Mouse (Mus musculus) spleen, adult 2 months (tissue): ENCODE results near the gene Hs3st5.

Experiments
- CTCF ChIP-seq: fragments of 200-500 bp; IDR thresholded peaks from 2 replicates; pipeline ENCODE4 v1.5.1; 2011; ENCODE audit warnings: mild to moderate bottlenecking, inconsistent platforms; ENCODE audit not compliant: insufficient read depth, insufficient read length, insufficient replicate concordance; ENCODE audit errors: extremely low read depth
- POLR2A ChIP-seq: fragments of 200-500 bp; IDR thresholded peaks from 2 replicates; pipeline ENCODE4 v1.6.1; 2011; ENCODE audit warnings: low read depth, low read length, inconsistent platforms

GRCm38 (mm10) chr10:36850231-36850630 lies 343.6 kb downstream of the Hs3st5 start:
- TF ChIP-seq POLR2A: no peak
- no peak for TF ChIP-seq CTCF
